Mouse (Mus musculus): ENCODE data around the gene Dlgap4.

Gene Dlgap4

GRCm38 (mm10) chr2:156735761-156736335, 122.3 kb downstream of the Dlgap4 start:
- in situ Hi-C loops (cut with MboI, MseI), result no loop called here

DNA sequence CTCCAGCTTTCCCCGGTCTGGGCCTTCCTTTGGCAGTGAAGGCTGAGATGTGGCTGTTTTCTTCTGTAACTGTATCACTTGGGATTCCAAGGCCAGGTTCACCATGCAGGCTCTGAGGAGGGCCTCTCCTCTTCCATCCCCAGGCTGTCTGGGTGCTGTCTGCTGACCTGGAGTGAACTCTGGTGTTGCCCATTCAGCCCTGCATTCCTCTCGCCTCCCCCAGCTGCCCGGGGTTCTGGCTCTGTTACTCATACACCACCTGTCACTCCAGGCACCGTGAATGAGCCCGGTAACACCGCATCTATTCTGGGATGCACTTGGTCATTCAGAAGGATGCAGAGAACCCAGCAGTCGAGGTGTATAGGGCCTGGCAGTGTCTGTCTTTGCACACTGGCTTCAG, 123.3 kb downstream of the Dlgap4 start:
- in situ Hi-C loops (cut with MboI, MseI), result no loop called here

GRCm38 (mm10) chr2:156737976-156738375, 124.5 kb downstream of the Dlgap4 start:
- in situ Hi-C loops (cut with MboI, MseI), result no loop called here

- in situ Hi-C loops (cut with MboI, MseI), result no loop called here
Observed at GRCm38 (mm10) chr2:156741265-156741664, 127.8 kb downstream of the Dlgap4 start.

DNA sequence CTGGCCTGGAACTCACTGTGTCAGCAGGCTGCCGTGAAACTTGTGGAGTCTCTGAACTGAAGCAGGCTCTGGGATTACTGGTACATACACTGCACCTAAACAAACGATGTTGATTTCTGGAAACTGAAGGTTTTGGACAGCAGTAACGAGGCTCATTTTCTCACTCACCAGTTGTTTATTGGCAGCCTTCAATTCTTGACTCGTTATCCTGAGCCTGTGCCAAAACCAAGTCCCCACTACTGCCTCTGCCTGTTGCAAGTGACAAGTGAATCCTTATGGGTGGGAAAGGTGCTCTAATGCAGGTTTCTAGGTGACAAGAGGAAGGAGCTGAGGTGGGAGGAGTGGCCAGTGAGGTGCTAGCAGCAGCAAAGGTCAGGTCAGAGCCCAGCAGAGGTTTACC, 128.5 kb downstream of the Dlgap4 start:
- in situ Hi-C loops (cut with MboI, MseI), result no loop called here

GRCm38 (mm10) chr2:156743248-156743647, 129.7 kb downstream of the Dlgap4 start:
- in situ Hi-C loops (cut with MboI, MseI), result no loop called here

GRCm38 (mm10) chr2:156744414-156744813, 130.9 kb downstream of the Dlgap4 start:
- in situ Hi-C loops (cut with MboI, MseI), result no loop called here

- in situ Hi-C loops (cut with MboI, MseI), result no loop called here
Observed at GRCm38 (mm10) chr2:156747315-156747714, 133.8 kb downstream of the Dlgap4 start.

DNA sequence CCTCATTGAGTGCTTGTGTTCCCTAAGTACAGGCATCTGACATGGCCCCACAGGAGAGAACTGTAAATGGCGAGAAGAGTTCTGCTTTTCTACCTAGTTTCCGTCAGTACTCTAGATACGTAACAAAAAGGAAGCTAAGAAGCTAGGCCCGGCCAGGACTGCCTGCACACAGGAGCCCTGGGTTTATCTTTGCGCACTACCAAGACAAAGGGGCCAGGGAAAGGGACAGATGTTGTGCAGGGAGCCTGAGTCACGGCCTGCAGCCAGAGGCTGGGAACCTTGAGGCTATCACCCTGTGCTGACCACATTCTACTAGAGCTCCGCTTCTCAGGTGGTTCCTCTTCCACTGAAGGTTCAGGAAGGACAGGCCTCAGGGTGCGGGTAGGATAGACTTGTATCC, 136.2 kb downstream of the Dlgap4 start:
- in situ Hi-C loops (cut with MboI, MseI), result no loop called here

DNA sequence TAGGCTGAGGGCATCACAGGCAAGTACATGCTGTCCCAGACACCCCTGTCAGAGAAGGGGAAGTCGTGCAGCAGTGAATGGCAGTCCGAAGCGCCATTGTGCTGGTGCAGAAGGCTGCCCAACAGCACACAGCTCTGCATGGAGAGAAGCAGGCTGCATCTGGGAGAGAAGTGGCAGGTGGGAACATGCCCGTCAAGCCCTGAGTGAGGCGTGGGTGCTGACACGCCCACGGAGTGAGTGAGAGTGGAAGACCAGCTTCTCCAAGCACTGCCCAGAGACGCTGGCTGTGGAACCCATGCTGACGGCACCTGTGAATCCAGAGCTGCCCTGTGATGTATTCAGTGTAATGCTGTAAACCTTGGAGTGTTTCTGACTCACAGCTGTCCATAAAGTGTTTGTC, 143.4 kb downstream of the Dlgap4 start:
- in situ Hi-C loops (cut with MboI, MseI), result no loop called here

DNA sequence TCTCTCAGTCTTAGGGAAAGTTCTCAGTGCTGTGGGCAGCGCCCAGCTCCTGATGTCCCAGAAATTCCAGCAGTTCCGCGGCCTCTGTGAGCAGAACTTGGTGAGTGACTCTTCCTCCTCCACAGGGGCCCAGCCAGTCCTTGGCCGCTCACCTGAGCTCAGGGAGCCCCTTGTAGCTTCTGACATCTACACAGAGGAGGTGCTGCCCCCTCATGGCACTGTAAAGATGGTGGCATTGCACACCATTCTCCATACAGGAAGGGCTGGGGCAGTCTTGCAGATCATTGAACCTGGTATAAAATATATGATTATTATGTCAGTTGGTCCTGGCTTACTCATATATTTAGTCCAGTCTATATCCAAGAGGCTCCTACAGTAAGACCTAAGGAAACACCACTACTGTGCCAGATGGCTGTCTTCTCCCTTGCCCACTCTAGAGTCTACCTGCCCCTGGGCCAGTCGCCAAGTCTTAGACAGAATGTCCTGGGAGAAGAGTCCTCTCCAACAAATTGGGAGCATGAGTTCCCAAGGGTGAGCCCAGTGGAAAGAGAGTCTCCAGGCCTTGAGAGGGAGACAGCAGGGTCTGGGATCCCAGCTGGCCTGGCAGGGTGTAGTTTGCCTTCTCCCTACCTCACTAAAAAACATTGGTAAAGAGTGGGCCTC, 147.5 kb downstream of the Dlgap4 start:
- in situ Hi-C loops (cut with MboI, MseI), result no loop called here

DNA sequence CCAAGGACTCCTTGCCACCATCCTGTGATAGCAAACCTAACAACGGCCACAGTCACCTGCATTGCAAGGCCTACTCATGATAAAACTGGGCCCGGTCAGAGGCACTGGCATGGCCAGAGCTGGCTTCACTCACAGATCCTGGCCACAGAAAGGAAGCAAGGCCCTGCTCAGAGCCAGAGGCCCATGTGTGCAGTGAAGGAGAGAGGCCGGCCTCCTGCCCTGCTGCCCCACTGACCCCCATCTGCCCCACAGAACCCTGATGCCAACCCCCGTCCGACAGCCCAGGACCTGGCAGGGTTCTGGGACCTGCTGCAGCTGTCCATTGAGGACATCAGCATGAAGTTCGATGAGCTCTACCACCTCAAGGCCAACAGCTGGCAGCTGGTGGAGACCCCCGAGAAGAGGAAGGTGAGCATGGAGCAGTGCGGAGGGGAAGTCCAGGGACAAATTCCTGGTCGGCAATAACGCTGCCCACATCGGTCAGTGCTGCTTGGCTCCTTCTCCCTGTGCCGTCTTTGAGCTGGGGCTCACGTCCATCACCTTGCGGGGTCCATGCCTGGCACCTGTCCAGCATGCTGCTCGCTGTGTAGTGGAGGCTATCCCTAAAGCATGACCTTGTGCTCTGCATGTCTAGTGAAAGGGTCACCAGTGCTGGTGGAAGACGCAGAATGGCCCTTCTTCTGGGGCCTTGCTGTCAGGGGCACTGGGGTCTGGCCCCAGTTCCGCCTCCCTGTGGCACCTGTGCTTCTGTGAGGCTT, 148.2 kb downstream of the Dlgap4 start:
- in situ Hi-C loops (cut with MboI, MseI), result no loop called here

GRCm38 (mm10) chr2:156762499-156762898, 149.0 kb downstream of the Dlgap4 start:
- in situ Hi-C loops (cut with MboI, MseI), result no loop called here

- in situ Hi-C loops (cut with MboI, MseI), result no loop called here
Observed at GRCm38 (mm10) chr2:156763101-156763500, 149.6 kb downstream of the Dlgap4 start.

- in situ Hi-C loops (cut with MboI, MseI), result no loop called here
Observed at GRCm38 (mm10) chr2:156764022-156764421, 150.5 kb downstream of the Dlgap4 start.

GRCm38 (mm10) chr2:156764747-156765146, 151.2 kb downstream of the Dlgap4 start:
- in situ Hi-C loops (cut with MboI, MseI), result no loop called here

- in situ Hi-C loops (cut with MboI, MseI), result no loop called here
Observed at GRCm38 (mm10) chr2:156765593-156765992, 152.1 kb downstream of the Dlgap4 start.

- in situ Hi-C loops (cut with MboI, MseI), result no loop called here
Observed at GRCm38 (mm10) chr2:156766227-156767019, 152.9 kb downstream of the Dlgap4 start.

GRCm38 (mm10) chr2:156767108-156767507, 153.6 kb downstream of the Dlgap4 start:
- in situ Hi-C loops (cut with MboI, MseI), result no loop called here

GRCm38 (mm10) chr2:156769274-156769673, 155.8 kb downstream of the Dlgap4 start:
- in situ Hi-C loops (cut with MboI, MseI), result no loop called here

DNA sequence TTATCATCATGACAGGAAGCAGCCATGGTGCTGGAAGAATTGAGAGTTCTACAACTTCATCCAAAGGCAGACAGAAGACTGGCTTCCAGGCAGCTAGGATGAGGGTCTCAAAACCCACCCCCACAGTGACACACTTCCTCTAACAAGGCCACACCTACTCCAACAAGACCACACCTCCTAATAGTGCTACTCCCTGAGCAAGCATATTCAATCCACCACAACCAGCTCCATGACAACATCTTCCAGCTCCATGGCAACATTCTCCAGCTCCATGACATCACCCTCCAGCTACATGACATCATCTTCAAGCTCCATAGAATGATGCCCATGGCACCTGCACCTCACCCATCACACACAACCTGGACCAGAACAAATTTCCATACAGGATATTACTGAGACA, 160.0 kb downstream of the Dlgap4 start:
- in situ Hi-C loops (cut with MboI, MseI), result no loop called here
